Mouse (Mus musculus) adrenal gland, postnatal 4 days (tissue): ENCODE data around the gene Znhit1. TPM values are rescaled to one million over a fixed set of nuclear protein-coding genes. Genes with fewer than 3 reads are reported as not detected.

ENCODE experiments used
- microRNA-seq: library from miRNA; unstranded; fragments of <30 nt; microRNA quantifications from one replicate; pipeline ENCODE4 v1.2.0, GENCODE M21; 2021
- total RNA-seq, 2 experiments: library from RNA; stranded (reverse); gene quantifications; 2 replicates each; pipeline ENCODE4 v1.2.3; 2021

Znhit1 gene
- total RNA-seq, 2 experiments from 2014 or later = 57.4 to 60.6 TPM

Small RNA genes lying within 50 kb of the gene (microRNA-seq; reads per million reads assigned to microRNA genes)
- gene Mir702 = 67.6 reads per million, percentile 41 among the genes with 10 or more reads in this experiment

Other genes starting within 250 kb of the Znhit1 start
- 10 to 100 TPM; 17.5 to 22.3 TPM for gene Col26a1, start 104.8 kb downstream of the Znhit1 start, total RNA-seq
- 10 to 100 TPM; 33.6 to 38.2 TPM for gene Ift22, start 79.9 kb downstream of the Znhit1 start, total RNA-seq
- gene Fis1, start 34.7 kb downstream of the Znhit1 start, total RNA-seq = 100 to 1,000 TPM; 211 to 213 TPM
- gene Cldn15, start 21.4 kb downstream of the Znhit1 start, total RNA-seq = 10 to 100 TPM; 11.1 to 13.4 TPM
- 10 to 100 TPM; 60.4 to 64.7 TPM for gene Plod3, start 1.0 kb downstream of the Znhit1 start, total RNA-seq
- 10 to 100 TPM; 15.3 to 17.2 TPM for gene Vgf, start 38.4 kb upstream of the Znhit1 start, total RNA-seq
- 100 to 1,000 TPM; 121 to 124 TPM for gene Ap1s1, start 58.1 kb upstream of the Znhit1 start, total RNA-seq
- gene Serpine1, start 84.2 kb upstream of the Znhit1 start, total RNA-seq = 1 to 10 TPM; 1.7 to 2.2 TPM
- 10 to 100 TPM; 36.2 to 46.0 TPM for gene Trim56, start 128.2 kb upstream of the Znhit1 start, total RNA-seq
- not detected for gene Muc3, start 161.3 kb upstream of the Znhit1 start, total RNA-seq
- gene Muc3a, start 224.4 kb upstream of the Znhit1 start, total RNA-seq = under 1 TPM; 0.31 to 0.67 TPM